Mouse (Mus musculus): ENCODE results near the gene Aars.
A peak's percentile ranks its signal among the peaks of the same experiment; 100 is the strongest.
"Not testable (repeated sequence)": the region's sequence is repeated elsewhere in the genome, so short reads cannot be mapped to it uniquely, and the experiment has no call there.

The Aars gene

DNA sequence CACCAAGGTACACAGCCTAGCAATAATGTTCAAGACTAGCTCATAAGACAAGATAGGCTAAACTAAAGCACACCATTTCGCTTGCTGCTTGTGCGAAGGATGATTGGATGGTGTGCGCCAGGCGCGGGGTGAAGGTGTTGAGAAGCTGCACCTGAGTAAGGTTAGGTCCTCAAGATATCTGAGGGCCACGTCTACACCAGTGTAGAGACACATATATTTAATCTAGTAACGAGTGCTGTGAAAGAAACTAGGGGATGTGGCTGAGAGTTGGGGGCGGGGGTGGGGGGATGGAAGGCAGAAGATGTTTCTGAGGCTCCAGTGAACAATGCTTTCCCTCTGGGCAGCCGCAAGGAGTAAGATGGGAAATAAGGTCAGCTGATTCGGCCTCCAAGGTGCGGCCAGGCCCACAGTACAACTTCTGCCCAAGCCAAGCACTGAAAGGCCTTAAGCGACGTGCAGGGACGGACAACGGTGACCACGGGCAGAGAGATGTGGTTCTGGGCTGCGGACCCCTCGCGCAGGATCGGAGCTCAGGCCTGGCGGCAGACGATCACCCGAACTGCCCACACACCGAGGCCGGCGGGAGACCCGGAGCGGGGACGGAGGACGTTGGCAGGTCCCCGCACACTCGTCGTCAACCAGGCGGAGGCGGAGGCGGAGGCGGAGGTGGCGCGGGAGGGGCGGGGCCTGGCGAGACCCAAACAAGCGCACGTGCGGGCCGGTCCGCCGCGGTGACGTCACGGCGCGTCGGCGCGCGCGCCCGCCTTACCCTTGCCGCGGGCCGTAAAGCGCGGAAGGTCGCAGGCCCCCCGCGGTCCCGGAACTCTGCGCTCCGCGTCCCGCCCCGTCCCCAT, 61.1 kb downstream of the Aars start, which contains the start of gene Pdpr:
Pdpr (plus strand) TSS at position 766 of the 854 bp plus-strand sequence.
- DNase-seq (ENCODE audit: low read depth, low spot score) = peak; percentile 89

DNA sequence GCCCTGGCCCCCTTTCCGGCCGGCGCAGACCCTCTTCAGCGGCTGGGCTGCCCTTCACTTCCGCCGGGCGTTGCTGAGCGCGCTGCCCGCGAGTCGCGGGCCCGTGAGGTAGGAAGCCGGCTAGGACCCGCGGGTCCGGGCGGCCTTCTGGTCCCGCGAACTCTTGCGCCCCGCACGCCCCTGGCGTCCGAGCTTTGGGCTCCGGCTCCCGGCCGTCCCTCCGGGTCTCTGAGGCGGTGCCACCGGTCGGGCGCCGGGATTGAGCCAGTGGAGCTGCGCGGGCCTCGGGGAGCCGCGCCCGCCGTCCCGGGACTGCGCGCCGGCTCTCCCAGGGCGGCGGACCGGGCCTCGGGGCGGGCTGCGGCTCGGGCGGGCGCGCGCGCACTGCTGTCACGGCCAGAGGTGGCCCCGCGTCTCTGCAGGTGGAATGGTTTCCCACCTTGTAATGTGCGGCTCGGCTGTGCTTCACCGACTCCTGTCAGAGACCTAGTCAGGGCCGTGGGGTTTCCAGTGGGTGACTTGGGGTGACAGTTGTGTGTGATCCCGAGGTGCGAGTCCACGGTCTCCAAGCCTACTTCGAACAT, 61.9 kb downstream of the Aars start:
- DNase-seq (ENCODE audit: low read depth, low spot score) = not testable (repeated sequence)

Measured in ES-CJ7 (cell line).